Mouse (Mus musculus) frontal cortex, postnatal 14 days (tissue): ENCODE measurements around the gene Pik3r2.
A peak's percentile ranks its signal among the peaks of the same experiment; 100 is the strongest.

Experiments used
- DNase-seq, 2 experiments: peaks; one replicate each; pipeline ENCODE4 v3.0.0; 2022; ENCODE audit warnings: low spot score in 2 of 2

The Pik3r2 gene

GRCm38 (mm10) chr8:70773410-70773809 lies 3.1 kb downstream of the Pik3r2 start:
- DNase-seq = no peak

GRCm38 (mm10) chr8:70772890-70773289 lies 3.6 kb downstream of the Pik3r2 start:
- DNase-seq = no peak

GRCm38 (mm10) chr8:70772075-70772474 lies 4.4 kb downstream of the Pik3r2 start:
- DNase-seq = no peak

GRCm38 (mm10) chr8:70771217-70771616 lies 5.3 kb downstream of the Pik3r2 start:
- no peak for DNase-seq

GRCm38 (mm10) chr8:70770748-70771147 lies 5.8 kb downstream of the Pik3r2 start:
- no peak for DNase-seq

- no peak for DNase-seq
Observed at GRCm38 (mm10) chr8:70769858-70770257, 6.7 kb downstream of the Pik3r2 start.

- peak; percentile 90 to 94 for DNase-seq
Observed at GRCm38 (mm10) chr8:70769359-70769758, 7.2 kb downstream of the Pik3r2 start.

GRCm38 (mm10) chr8:70768956-70769355 lies 7.6 kb downstream of the Pik3r2 start:
- DNase-seq = no peak

GRCm38 (mm10) chr8:70768231-70768776 lies 8.2 kb downstream of the Pik3r2 start:
- no peak for DNase-seq

- no peak for DNase-seq
Observed at GRCm38 (mm10) chr8:70767503-70767902, 9.0 kb downstream of the Pik3r2 start.

GRCm38 (mm10) chr8:70766571-70767440 lies 9.7 kb downstream of the Pik3r2 start:
- DNase-seq = no peak

- DNase-seq = no peak
Observed at GRCm38 (mm10) chr8:70765838-70766570, 10.5 kb downstream of the Pik3r2 start.

- DNase-seq = no peak
Observed at GRCm38 (mm10) chr8:70765329-70765728, 11.2 kb downstream of the Pik3r2 start.

GRCm38 (mm10) chr8:70764676-70765075 lies 11.8 kb downstream of the Pik3r2 start:
- no peak for DNase-seq

- DNase-seq = no peak
Observed at GRCm38 (mm10) chr8:70764026-70764425, 12.5 kb downstream of the Pik3r2 start.

GRCm38 (mm10) chr8:70763354-70763753 lies 13.2 kb downstream of the Pik3r2 start:
- peak in 1 of 2 experiments; percentile 55 for DNase-seq

GRCm38 (mm10) chr8:70762118-70762517 lies 14.4 kb downstream of the Pik3r2 start:
- no peak for DNase-seq

GRCm38 (mm10) chr8:70760775-70761406 lies 15.6 kb downstream of the Pik3r2 start, which contains the start of gene Mpv17l2:
Gene Mpv17l2, minus strand, starts transcription at chr8:70760946.
- DNase-seq = peak; percentile 95 to 98

- no peak for DNase-seq
Observed at GRCm38 (mm10) chr8:70760350-70760749, 16.2 kb downstream of the Pik3r2 start.

- DNase-seq = peak in 1 of 2 experiments; percentile 32
Observed at GRCm38 (mm10) chr8:70758616-70759561, 17.6 kb downstream of the Pik3r2 start.

- DNase-seq = peak; percentile 10 to 11
Observed at GRCm38 (mm10) chr8:70758308-70758615, 18.3 kb downstream of the Pik3r2 start.
